Mouse (Mus musculus): ENCODE results near the gene Aifm2.
A peak's percentile ranks its signal among the peaks of the same experiment; 100 is the strongest.

The Aifm2 gene

DNA sequence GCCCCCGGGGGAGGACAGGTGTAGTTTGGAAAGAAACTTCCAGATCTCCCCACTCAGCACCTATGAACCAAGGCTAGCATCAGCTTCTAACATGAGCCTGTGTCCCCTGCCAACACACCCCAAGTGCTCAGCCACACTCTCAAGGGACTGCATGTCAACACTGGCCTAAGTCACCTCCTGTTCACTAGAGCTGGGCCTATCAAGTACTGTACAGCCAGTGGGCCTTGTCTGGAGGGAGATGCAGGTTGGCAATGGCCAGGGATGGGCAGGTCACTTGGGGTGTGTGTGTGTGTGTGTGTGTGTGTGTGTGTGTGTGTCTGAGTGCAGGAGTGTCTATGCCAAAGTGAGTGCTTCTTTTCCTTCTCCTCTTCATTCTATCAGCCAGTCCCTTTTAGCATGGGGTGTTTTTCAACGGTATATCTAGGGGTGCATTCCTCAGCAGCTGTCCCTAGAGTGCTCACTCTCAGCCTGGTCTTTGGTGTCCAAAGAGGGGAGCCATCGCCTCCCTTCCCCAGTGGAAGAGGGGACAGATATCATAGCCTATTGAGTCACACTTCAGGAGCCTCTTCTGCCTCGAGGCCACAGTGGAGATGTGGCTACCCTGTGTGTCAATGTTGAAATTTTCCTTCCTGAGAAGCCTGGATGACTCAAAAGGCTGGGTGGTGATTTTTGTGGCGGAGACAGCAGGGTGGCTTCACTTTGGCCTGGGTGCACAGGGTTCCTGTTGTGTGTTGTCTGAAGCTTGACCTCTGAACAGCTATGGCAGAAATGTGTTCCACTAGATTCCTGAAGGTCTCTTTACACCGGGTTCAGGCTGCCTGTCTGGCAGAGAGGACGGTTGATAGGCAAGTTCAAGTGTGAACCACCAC lies 1.2 kb downstream of the Aifm2 start:
- no peak for DNase-seq (ENCODE audit: low spot score)

DNA sequence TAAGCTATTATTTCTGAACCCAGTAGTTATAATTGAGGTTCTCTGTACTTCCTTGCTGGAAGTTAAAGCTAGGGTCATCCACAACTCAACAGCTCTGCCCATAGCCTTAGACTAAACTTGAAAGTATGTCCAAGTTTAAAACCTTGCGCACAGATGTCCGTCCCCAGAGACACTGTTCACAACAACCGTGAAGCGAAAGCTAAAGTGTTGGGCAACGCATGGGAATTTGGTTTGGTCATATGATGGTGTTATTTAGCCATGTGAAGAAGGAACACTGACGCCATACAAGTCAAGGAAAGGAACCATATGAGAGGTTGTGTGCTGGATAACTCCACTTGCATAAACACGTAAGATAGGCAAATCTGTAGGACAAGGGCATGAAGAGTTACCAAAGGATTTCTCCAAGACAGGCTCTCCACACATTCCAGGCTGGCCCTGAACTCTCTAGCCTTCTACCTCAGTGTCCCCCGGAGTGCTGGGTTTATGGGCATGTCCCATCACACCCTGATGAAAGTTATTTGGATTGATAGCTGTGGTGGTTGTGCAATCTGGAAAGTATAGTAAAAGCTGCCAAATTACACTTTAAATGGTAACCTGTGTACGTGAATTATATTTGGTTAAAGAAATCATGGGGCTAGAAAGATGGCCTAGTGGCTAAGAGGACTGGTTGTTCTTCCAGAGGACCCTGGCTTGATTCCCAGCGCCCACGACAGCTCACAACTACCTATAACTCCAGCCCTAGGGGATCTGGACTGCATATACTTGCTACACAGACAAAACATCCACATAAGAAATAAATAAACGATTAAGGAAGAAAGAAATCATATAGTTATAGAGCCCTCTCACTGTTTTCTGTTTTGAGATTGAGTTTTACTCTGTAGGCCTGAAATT lies 2.6 kb downstream of the Aifm2 start:
- DNase-seq (ENCODE audit: low spot score) = no peak

DNA sequence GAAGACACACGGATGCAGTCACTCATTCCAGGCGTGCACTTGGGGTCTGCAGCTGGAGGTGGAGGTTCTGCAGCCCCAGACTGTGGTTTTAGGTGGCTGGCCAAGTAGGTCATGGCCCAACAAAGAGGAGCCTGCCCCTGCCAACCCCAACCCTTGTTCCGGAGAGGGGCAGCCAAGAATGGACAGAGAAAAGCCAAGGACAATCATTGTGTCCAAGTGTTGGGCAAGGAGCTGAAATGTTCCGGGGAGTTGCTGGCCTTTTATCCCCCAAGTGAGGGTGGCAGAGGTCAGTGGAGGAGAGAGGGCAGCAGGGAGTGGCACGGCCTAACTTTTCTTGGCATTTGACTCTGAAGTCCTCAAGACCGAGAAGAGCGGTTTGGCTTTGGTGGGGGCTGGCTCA lies 5.3 kb downstream of the Aifm2 start:
- DNase-seq (ENCODE audit: low spot score) = no peak

DNA sequence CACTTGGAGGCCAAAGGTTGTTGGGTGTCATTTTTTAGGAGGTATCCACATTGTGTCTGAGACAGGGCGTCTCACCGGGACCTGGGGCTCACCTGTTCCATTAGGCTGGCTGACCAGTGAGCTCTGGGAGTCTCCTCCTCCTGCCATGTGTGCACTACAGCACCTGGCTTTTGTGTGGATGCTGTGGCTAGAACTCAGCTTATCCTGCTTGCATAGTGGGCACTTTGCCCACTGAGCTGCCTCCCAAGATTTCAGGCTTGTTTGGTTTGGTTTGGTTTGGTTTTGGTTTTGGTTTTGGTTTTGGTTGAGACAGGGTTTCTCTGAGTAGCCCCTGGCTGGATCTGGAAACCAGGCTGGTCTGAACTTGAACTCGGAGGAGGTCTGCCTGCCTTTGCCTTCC lies 7.2 kb downstream of the Aifm2 start:
- no peak for DNase-seq (ENCODE audit: low spot score)

DNA sequence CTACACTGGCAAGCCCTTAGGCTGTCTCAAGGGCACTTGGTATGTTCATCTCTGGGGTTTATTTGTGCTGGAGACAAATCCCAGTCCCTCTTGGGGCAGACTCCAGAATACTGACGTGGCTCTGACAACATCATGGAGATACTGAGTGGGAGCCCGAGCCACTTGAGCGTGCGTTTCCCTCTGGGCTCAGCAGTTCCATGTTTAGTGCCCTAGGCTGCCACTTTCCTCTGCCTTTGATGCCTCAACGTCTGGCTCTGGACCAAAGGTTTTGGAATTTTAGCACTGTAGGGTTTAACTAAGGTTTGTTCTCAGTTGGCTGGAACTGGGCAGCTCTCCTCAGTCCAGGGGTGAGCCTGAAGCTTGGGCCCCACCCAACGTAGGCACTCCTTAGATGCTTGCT lies 8.2 kb downstream of the Aifm2 start:
- no peak for DNase-seq (ENCODE audit: low spot score)

DNA sequence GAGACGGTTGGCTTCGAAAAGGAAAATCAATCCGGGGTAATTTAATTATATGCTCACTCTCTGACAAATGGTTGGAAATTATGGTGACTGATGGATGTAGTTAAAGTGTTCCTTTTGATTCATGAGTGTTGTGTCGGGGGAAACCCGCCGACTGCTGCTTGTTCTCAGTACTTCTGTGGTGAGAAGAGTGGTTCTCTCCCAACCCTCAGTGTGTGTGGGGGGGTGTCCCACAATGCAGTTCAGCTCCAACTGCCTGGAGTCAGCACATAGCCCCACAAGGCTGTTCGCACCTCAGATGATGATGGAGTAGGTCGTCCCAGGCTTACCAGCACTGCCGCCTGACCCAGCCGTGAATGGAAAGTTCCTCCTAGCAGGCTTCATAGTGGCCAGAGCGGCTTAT lies 14.1 kb downstream of the Aifm2 start:
- no peak for DNase-seq (ENCODE audit: low spot score)

DNA sequence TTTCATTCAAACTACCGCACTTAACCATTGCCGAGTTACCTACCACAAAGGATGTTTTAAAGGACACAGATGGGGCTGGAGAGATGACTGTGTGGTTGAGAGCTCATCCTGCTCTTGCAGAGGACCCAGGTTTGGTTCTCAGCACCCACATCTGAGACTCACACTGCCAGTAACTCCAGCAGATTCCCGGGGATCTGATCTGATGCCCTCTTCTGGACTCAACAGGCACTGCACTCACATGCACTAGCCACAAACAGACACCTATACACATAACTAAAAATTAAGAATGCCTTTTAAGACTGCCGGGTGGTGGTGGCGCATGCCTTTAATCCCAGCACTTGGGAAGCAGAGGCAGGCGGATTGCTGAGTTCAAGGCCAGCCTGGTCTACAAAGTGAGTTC lies 15.1 kb downstream of the Aifm2 start:
- no peak for DNase-seq (ENCODE audit: low spot score)

DNA sequence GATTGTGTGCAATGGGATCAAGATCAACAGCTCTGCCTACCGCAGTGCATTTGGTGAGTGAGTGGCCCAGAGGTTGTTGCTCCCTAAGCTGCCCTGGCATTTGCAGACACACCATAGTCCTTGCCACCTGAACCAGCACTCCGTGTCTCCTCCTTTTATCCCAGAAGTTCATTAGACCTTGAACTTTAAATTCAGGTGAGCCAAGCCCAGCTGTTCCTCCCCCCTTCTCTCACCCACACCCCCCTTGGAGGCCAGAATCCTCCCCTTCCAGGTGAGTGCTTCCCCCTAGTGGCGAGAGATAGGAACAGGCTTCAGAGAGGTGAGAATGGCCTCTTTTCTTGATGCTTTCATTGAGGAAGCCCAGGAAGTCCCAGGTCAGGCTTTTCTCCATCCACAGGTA lies 19.3 kb downstream of the Aifm2 start:
- no peak for DNase-seq (ENCODE audit: low spot score)

DNA sequence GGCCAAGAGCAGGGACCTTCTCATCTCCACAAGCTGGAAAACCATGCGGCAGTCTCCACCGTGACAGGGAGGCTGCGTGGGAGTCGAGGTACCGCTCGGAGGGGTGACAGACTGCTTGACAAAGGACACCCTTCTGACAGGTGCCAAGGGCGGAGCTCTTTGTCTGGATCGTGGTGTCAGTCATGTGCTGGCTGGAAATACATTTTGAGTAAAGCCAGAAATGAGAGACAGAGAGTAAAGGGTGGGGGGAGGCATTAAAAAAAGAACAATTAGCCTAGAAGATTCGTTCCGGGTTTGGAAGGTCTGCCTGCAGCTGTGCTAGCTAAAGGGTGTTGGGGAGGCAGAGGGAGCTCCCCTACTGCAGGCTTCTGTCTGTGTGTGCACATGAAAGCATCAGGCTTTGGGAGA lies 21.6 kb downstream of the Aifm2 start:
- no peak for DNase-seq (ENCODE audit: low spot score)

DNA sequence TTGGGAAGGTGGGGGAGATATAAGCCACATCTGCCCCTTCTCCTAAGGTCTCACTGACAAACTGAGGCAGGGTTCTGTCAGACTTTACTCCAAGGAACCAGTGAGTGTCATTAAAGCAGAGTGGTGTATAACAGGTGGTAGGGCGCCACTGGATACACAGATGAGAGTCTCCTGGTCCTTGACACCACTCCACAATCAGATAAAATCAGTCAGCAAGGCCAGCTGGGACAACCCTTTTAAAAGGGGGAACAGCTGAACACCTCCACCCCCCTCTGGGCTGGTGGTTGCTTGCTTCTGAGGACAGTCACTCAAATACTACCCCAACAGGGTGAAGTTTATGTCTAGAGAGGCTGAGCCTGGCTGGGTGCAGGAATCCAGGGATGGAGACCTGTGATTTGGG lies 22.5 kb downstream of the Aifm2 start:
- no peak for DNase-seq (ENCODE audit: low spot score)

DNA sequence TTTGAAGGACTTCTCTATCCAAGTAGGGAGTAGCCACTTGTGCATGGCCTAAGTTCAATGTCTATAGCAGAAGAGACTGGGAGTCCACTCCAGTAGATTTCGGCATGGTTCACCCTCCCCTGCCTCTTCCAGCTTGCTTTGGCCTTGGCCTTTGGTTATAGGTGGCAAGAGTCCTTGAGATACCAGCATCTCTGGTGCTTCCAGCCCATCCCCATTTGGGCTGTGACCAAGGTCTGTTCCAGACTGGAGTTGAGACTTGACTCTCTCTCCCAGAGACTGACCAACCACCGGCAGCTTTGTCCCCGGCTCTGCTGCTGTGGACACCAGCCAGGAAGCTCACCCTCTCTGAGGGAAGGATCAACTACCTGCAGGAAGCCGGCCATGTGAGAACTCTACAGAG lies 23.1 kb downstream of the Aifm2 start:
- no peak for DNase-seq (ENCODE audit: low spot score)

DNA sequence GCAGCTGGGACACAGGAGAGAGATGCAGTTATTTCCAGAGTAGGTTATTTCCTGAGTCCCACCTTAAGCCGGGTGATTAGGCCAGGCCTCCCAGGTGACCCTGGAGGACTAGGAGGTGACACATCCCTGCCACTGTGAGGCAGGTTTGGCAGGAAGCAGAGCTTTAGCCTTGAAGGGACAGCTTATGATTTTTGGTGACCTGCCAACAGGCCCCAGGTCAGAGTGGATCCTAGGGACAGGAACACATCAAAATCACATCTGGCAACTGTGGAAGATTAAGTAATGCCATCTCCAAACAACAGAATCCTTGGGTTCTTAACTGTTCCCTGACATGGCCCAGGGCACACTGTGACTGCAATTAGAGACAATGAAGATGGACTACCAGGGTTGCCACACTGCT lies 26.2 kb downstream of the Aifm2 start:
- DNase-seq (ENCODE audit: low spot score) = no peak

DNA sequence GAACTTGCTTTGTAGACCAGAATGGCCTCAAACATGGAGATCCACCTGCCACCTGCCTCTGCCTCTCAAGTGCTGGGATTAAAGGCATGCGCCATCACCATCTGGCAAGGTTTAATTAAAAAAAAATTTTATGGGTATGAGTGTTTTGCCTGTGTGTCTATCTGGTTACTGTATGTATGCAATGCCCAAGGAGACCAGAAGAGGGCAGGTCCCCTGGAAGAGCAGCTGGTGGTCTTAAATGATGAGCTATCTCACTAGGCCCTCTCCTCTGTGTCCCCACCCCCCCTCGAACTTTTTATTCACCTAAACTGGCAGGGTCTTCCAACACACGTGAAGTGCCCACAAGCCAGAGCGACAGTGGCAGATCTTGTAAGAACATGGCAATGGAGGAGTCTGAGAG lies 26.8 kb downstream of the Aifm2 start:
- no peak for DNase-seq (ENCODE audit: low spot score)

DNA sequence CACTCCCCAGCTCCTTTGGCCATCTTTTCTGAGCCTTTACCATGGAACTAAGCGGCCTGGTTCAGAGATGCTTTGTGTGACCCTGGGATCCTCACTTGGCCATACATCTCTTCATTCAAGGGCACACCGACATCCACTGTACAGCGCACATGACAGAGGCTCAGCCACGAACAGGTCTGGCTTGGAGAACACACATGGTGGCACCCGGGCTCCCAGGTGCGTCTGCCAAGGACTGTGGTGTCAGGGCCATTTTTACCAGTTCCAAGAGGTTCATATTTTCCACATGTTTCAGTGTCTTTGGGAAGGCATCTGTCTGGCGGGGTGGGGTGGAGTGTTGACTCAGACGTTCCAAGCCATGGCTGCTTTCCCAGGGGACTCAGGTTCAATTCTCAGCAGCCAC lies 27.3 kb downstream of the Aifm2 start:
- no peak for DNase-seq (ENCODE audit: low spot score)

DNA sequence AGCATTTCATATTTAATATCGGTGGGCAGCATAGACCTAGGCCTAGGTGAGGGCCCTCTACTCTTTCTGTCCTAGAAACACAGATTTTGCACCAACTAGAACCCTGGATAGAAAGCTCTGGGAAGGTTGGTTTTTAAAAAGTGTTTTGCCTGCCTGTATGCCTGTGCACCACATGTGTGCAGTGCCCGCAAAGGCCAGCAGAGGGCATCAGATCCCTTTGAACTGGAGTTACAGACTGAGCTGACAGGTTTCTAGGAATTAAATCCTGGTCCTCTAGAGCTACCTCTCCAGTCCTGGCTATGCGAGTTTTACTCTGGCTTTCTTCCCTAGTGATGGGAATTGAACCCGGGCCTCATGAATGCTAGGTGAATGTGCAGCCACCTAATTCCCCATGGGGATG lies 30.1 kb downstream of the Aifm2 start:
- no peak for DNase-seq (ENCODE audit: low spot score)

DNA sequence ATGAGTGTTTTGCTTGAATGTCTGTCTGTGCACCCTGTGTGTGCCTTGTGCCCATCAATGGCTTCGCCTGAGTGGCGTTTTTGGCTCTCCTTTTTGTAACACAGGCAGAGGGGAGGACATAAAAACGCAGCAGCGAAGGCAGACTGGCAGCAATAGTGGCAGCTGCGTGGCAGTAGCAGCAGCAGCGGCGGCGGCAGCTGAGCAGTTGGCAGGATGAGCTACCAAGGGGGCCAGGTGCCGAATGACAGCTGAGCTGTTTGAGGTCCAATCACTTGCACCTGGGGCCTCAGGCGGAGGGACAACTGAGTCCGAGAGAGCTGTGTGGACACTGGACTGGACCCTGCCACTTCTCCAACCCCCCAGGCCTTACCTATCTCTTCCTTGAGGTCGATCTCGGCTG lies 32.2 kb downstream of the Aifm2 start:
- no peak for DNase-seq (ENCODE audit: low spot score)

DNA sequence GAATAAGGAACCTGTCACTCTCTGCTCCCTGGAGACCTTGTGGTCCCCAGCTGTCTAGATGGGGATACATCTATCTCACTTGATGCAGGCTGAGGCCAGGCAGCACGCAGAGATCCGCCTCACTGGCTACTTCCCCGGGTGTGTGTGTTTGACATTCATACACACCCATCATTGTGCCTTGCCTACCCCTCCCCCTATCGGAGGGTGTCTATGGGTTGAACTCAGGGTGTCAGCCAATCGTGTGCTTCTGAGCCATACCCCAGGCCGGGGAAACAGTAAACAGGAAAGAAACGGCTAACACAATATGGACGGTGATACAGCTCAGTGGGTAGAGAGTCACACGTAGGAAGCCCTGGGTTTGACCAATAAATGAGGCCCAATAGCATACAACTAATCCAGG lies 35.0 kb downstream of the Aifm2 start:
- DNase-seq (ENCODE audit: low spot score) = no peak

DNA sequence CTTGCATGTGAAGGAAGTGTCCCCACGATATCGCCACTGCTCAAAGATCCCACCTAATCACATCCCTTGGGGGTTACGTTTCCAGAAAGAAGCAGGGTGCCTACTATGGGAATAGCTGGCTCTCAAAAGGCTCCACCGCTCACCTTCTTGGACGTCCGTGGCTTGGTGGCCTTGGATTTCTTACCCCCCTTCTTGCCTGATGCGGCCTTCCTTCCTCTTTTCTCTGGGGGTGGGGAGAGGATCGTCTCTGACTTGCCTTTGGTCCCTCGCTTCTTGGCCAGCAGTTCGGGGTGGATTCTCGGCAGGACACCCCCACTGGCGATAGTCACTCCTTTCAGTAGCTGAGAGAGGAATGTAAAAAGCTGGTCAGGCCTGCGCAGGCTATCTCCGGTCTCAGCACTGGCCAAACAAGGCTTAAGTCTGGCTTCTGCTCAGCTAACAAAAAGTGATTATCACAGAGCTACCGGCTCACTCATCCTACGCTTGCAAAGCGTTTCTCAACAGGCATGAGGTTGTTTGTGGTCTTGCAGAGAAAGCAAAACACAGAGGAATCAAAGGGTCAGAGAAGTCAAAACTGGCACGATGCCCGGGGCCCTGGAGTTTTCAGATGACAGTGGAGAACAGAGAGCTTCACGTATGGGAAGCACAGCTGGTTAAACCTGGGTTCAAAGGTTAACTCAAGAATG lies 36.6 kb downstream of the Aifm2 start:
- peak; percentile 37 for DNase-seq (ENCODE audit: low spot score)

DNA sequence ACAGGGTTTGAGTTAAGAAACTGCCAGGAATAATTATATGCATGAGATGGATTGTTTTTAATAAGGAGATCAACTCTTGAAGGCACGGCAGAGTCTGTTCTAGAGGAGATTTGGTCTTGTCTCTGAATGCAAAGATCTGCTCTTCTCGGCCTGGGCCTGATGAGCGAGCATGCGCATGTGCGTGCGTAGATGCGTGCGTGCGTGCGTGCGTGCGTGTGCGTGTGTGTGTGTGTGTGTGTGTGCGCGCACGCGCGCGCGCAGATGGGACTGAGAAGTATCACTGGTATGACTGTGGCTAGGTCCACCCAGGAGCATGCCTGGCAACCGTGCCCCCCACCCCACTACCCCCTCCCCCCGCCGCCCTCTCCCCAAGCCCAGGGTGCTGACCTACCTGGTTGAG lies 38.0 kb downstream of the Aifm2 start:
- peak; percentile 47 for DNase-seq (ENCODE audit: low spot score)

DNA sequence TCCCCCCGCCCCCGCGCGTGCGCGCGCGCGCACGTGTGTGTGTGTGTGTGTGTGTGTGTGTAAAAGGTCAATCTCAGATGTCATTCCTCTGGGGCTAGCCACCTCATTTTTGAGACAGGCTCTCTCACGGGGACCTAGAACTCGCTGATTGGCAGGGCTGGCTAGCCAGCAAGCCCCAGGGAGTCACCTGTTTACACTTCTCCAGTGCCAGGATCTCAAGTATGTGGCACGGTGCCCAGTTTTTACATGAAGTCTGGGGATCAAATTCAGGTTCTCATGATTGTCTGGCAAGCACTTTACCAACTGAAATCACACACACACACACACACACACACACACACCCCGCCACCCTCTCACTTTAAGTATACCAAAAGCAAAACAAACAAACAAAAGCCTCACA lies 42.0 kb downstream of the Aifm2 start:
- DNase-seq (ENCODE audit: low spot score) = no peak

DNA sequence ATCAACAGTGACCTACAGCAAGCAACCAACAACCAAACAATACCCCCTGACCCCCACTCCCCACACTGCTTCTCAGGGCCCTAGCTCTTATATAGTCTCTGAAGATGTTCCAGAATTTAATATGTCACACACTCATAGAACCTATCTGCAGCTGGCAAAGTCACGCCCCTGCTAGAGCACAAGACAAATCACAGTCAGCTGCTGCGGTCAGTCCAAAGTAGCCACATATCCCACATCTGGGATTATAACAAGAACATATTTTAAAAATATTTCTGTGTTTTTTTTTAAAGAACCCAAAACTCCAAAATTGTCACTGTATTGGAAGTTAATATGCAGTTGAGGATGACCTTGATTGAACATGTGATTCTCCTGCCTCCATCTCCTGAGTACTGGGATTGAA lies 43.8 kb downstream of the Aifm2 start:
- no peak for DNase-seq (ENCODE audit: low spot score)

DNA sequence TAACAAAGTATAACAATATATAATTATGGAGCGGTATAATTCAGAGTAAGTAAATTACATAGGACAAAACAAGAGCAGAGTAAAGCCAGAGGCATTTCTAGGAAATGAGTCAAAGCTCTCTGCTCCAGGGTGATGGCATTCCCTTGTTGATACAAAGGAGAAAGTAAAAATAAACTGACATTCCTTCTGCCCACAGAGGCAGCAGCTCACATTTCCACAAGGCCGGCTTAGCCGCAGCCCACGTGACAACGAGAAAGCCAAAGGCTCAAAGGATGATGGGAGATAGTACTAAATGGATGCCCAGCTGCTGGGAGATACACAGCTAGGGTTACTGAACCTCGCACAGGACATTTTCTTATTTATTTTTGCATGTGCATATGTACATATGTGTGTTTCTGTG lies 44.8 kb downstream of the Aifm2 start:
- no peak for DNase-seq (ENCODE audit: low spot score)

DNA sequence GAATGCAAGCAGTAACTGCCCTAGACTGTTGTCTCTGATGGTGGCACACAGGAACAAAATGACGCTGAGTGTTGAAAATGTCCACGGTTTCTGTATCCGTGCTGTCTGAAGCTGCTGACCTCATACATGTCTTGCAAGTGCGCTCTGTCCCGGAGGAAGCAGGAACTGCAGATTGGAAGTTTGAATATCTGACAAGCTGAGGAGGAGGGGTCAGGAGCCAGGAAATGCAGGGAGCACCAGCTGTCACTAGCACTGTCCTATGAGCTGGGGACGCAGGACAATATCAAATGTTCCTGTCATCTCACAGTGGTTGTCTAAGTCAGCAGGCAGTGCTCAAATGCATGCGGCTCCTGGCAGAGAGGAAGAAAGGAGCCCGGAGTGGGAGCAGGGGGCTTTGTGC lies 49.6 kb downstream of the Aifm2 start:
- no peak for DNase-seq (ENCODE audit: low spot score)

All from testis, postnatal 14 days (tissue).